Mouse (Mus musculus) liver, adult 2 months (tissue): Measurements from ENCODE around the gene Gm31571. TPM values are rescaled to one million over a fixed set of nuclear protein-coding genes. Genes with fewer than 3 reads are reported as not detected.
"Not testable (repeated sequence)": the region's sequence is repeated elsewhere in the genome, so short reads cannot be mapped to it uniquely, and the experiment has no call there.

Experiments used
- DNase-seq: peaks from one replicate; pipeline ENCODE4 v3.0.0-alpha.2; 2011; ENCODE audit warnings: low read depth, low spot score; ENCODE audit errors: extremely low read depth
- H3K27ac ChIP-seq: fragments of 200-500 bp; replicated peaks from 2 replicates; pipeline ENCODE4 v1.5.1; 2012; ENCODE audit warnings: low read depth, mild to moderate bottlenecking, control low read depth, inconsistent platforms, low read length; ENCODE audit not compliant: insufficient read depth
- H3K27me3 ChIP-seq: fragments of 200-500 bp; 2 replicates; pipeline ENCODE4 v1.6.1; 2012; ENCODE audit warnings: mild to moderate bottlenecking, moderate library complexity, low read length, inconsistent platforms; ENCODE audit not compliant: control insufficient read depth, insufficient read depth
- H3K36me3 ChIP-seq: fragments of 200-500 bp; 2 replicates; pipeline ENCODE4 v1.6.1; 2012; ENCODE audit warnings: low read length, inconsistent platforms; ENCODE audit not compliant: control insufficient read depth, insufficient read depth
- H3K4me1 ChIP-seq: fragments of 200-500 bp; 2 replicates; pipeline ENCODE4 v1.6.1; 2011; ENCODE audit warnings: low read length; ENCODE audit not compliant: control insufficient read depth, insufficient read depth
- H3K4me3 ChIP-seq: fragments of 200-500 bp; 2 replicates; pipeline ENCODE4 v1.5.1; 2011; ENCODE audit warnings: low read depth, mild to moderate bottlenecking, control low read depth, low read length, moderate library complexity; ENCODE audit not compliant: insufficient read depth
- H3K79me2 ChIP-seq: fragments of 200-500 bp; 2 replicates; pipeline ENCODE4 v1.6.1; 2012; ENCODE audit warnings: inconsistent platforms, mild to moderate bottlenecking, low read length, moderate library complexity; ENCODE audit not compliant: control insufficient read depth, insufficient read depth
- H3K9ac ChIP-seq: fragments of 200-500 bp; 2 replicates; pipeline ENCODE4 v1.6.1; 2012; ENCODE audit warnings: low read depth, mild to moderate bottlenecking, control low read depth, inconsistent platforms, low read length
- WGBS: fragments of 180-500 bp; shearing (Covaris S2); methylation state at CpG from one replicate; pipeline ENCODE4 v1.1.7; 2018; 5-methylcytosine and 5-hydroxymethylcytosine counted together
- polyA plus RNA-seq: library from polyadenylated mRNA; depleted of rRNA; stranded (reverse); fragments of >200 nt; gene quantifications from 2 replicates; pipeline ENCODE4 v1.2.3, GENCODE M21; 2012; rRNA removed
- total RNA-seq: library from RNA; depleted of rRNA; stranded (reverse); fragments of >200 nt; gene quantifications from 2 replicates; pipeline ENCODE4 v1.2.3, GENCODE M21; 2014; rRNA removed

Gm31571 gene
- not detected in 2 replicates for total RNA-seq
- not detected in 2 replicates for polyA plus RNA-seq

DNA sequence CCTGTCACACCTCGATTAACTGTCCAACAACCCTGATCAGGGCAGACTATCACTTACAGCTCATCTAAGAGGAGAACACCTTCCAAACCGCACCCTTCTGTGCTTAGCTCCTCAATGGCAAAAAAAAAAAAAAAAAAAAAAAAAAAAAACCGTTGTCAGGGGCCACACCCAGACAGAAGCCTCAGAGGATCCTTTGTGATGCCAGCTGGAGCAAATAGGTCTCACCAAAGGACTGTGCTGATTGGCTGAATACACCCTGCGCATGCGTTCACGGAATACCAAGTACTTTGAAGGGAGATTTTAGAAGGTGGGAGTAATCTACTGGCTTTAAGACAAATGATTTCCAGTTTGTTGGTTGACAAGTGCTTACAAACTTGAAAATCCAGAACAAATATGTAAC lies at the start of gene Gm31571:
Gm31571 (minus strand) TSS at position 101 of the 400 bp plus-strand sequence.
- H3K79me2 ChIP-seq, H3K36me3 ChIP-seq, H3K4me3 ChIP-seq, DNase-seq, H3K27me3 ChIP-seq, H3K27ac ChIP-seq, H3K4me1 ChIP-seq, H3K9ac ChIP-seq: not testable (repeated sequence)
- WGBS, result no CpG with 5 or more reads among the region's 6 CpGs
